Mouse (Mus musculus): Measurements from ENCODE around the gene Pttg1ip.

Gene Pttg1ip

DNA sequence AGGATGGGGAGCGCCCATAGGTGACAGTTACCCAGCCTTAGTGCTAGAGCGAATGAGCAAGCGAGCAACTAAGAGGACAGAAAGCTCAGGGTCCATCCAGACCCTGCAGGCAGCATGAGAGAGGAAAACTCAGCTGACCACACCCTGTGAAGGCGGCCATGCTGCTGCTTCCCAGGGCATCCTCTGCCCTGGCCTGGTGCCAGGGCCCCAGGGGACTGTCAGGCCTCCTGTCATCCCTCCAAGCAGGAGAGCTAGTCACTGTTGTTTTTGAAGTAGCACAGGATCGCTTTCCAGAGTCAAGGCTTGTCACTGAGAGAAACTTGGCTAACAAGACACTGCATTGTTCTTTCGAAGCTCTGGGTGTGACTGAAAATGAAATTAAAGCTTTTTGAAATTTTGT, 57.4 kb downstream of the Pttg1ip start:
- DNase-seq (ENCODE audit: low spot score) = no peak

DNA sequence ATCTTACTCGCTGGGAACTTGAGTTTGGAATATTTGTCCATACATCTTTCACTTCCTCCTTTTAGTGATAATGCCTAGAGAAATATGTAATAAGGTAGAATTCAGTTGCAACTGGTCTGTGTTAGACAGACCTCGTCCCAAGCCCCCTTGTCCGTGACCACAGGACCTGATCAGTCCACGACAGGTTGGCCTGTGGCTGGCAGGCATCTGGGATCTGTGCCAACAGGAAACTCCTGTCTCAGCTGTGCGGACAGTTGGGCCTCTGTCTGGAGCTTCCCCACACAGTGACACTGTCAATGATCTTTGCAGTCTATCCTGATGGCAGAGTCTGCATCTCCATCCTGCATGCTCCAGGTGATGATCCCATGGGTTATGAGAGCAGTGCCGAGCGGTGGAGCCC, 61.6 kb downstream of the Pttg1ip start:
- no peak for DNase-seq (ENCODE audit: low spot score)

DNA sequence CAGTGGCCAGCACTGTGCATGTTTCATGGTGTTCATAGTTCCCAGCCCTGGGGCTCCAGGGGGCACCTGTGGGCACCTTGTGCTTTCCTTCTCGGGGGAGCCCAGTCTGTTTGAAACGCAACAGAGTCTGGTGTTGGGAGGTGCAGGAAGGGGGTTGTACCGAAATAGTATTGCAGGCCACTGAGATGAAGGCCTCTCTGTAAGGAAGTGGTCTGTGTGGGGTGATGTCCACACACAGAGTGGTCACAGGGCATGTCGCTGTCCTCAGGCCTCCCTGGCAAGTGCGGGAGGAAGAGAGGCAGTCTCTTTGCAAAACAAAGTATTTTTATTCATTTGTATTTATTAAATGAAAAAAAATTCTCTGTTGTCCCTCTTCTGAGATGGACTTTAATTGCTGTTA, 64.1 kb downstream of the Pttg1ip start:
- no peak for DNase-seq (ENCODE audit: low spot score)

DNA sequence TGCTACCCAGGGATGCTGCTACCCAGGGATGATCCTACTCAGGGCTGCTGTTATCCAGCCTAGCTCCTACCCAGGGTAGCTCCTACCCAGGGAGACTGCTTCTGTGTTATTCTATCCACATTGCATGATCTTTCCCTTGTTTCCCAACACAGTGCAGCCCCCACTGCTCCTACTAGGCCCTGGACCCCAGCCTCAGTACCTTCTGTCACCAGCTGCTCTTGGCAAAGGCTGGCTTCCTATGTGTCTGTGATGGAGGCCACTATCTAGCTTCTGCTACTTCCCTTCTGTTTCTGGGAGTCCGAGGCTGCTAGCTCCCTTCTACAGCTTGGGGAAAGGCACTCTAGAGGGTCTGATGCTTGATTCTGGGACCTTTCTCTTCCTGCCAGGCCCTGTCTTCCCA, 65.9 kb downstream of the Pttg1ip start:
- DNase-seq (ENCODE audit: low spot score) = no peak

DNA sequence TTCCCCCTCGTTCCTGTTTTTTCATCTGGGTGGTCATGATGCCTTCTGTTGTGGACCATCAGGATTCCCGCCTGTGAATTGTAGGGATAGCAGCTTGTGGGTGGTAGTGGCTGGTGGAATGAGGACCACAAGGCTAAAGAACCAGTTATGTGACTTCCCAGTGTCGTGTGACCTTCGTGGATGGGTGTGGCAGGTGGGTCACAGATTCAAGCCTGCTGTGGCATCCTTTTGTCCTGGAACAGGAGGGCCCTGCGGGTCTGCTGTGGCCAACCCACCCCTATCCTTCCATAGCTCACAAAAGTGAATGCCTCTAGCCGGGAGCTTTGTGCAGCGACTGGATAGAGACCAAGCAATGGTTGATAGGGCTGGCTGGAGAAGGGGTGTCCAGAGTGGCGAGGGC, 66.4 kb downstream of the Pttg1ip start:
- no peak for DNase-seq (ENCODE audit: low spot score)

All from ovary, postnatal 14 days (tissue).